20 mouse cellular contexts compared by ENCODE assay signal in the genomic region with DNA sequence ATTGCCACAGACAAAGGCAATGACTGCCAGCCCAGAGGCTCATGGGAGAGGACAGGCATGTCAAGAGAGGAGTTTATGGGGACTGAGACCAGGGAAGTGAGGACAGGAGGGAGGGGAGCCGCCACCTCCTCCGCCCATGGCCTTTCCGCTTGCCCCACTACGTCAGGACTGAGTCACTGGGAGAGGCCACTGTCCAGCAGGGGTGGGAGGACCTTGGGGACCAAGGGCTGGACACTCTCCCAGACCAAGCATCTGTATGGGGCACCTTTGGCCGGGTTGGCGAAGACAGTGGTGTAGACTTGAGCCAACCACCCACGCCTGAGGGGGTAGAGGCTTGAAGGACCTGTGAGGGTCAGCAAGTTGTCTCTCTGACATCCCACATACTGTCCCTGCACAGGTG. TPM values are rescaled to one million over a fixed set of nuclear protein-coding genes. Genes with fewer than 3 reads are reported as not detected.
A peak's percentile ranks its signal among the peaks of the same experiment; 100 is the strongest.
DNase-seq lines count a peak whose midpoint lies in the region; ATAC-seq lines count a peak whose summit lies in the region.
"Had no signal": no experiment of that assay in that cellular context is flagged by ENCODE, and none has a peak within 500 bp of the region (broad histone marks: within the 10 kb centered on the region; RNA-seq: fewer than 3 reads in every experiment).

No protein-coding gene starts in this region.

- no peak overlapping the region for H3K27ac ChIP-seq in kidney, embryonic 14.5 days (ENCODE audit: low read depth, low read length)
- 0 out of 2 replicates have a peak overlapping the region, but pooled peaks have one; percentile 42 for H3K27ac ChIP-seq in limb, embryonic 10.5 days
- H3K27ac ChIP-seq: embryonic facial prominence, embryonic 12.5 days; lung, embryonic 15.5 days; stomach, embryonic 15.5 days had no signal

- no peak overlapping the region for H3K4me3 ChIP-seq in kidney, embryonic 14.5 days (ENCODE audit: low read length)
- H3K4me3 ChIP-seq in limb, embryonic 10.5 days, result no peak overlapping the region
- H3K4me3 ChIP-seq: embryonic facial prominence, embryonic 12.5 days; lung, embryonic 15.5 days; stomach, embryonic 15.5 days had no signal

- H3K9ac ChIP-seq in kidney, embryonic 14.5 days (ENCODE audit: low read depth, low read length), result no peak overlapping the region
- H3K9ac ChIP-seq: embryonic facial prominence, embryonic 12.5 days; lung, embryonic 15.5 days; stomach, embryonic 15.5 days had no signal

- H3K36me3 ChIP-seq in kidney, embryonic 14.5 days (ENCODE audit: control insufficient read depth, insufficient read depth, low read length), result no peaks in the 10 kb centered on the region
- H3K36me3 ChIP-seq in limb, embryonic 10.5 days, result no peaks in the 10 kb centered on the region
- H3K36me3 ChIP-seq: embryonic facial prominence, embryonic 12.5 days; lung, embryonic 15.5 days; stomach, embryonic 15.5 days had no signal

- peak; percentile 25 for DNase-seq in kidney, postnatal 10 days
- DNase-seq in adrenal gland, adult 18-20 months (ENCODE audit: low spot score in 2 of 2), result peak; percentile 50 to 57
- peak; percentile 27 for DNase-seq in gastrocnemius, postnatal 14 days
- DNase-seq in limb, embryonic 10.5 days (ENCODE audit: low spot score), result no peak
- DNase-seq in layer of hippocampus, adult 8-10 months (ENCODE audit: low spot score in 2 of 2), result no peak
- DNase-seq in layer of hippocampus, postnatal 10 days (ENCODE audit: low spot score in 2 of 2), result no peak
- no peak for DNase-seq in right cerebral cortex, postnatal 14 days
- DNase-seq: cerebellum, postnatal 36 days; thymus, postnatal 25 days had no signal

- peaks cover 36% of the 10 kb centered on the region for H3K4me1 ChIP-seq in kidney, embryonic 14.5 days (ENCODE audit: control insufficient read depth, insufficient read depth, low read length)
- H3K4me1 ChIP-seq in limb, embryonic 10.5 days, result peaks cover 60% of the 10 kb centered on the region

- no peaks in the 10 kb centered on the region for H3K9me3 ChIP-seq in kidney, embryonic 14.5 days (ENCODE audit: control insufficient read depth, low read length)
- H3K9me3 ChIP-seq in limb, embryonic 10.5 days (replicated peaks), result no peaks in the 10 kb centered on the region
- H3K9me3 ChIP-seq: embryonic facial prominence, embryonic 12.5 days; lung, embryonic 15.5 days; stomach, embryonic 15.5 days had no signal

- 83% methylated on average over 7 of the region's 7 CpGs for WGBS in kidney, embryonic 14.5 days
- 84% methylated on average over 7 of the region's 7 CpGs for WGBS in limb, embryonic 10.5 days

- intact Hi-C loops in gastrocnemius, postnatal 14 days (cut with DNase I; ENCODE audit: low total_unique reads), result no loop called here

- ATAC-seq in kidney, embryonic 14.5 days (ENCODE audit: low FRiP score, low TSS enrichment), result no peak
- ATAC-seq: intestine, postnatal 0 days had no signal

- no peak overlapping the region for H3K4me2 ChIP-seq in kidney, embryonic 14.5 days (replicated peaks; ENCODE audit: low read depth, low read length)
- H3K4me2 ChIP-seq: embryonic facial prominence, embryonic 12.5 days; lung, embryonic 15.5 days; stomach, embryonic 15.5 days had no signal

- H3K27me3 ChIP-seq in kidney, embryonic 14.5 days (ENCODE audit: control insufficient read depth, insufficient read depth, low read length), result no peaks in the 10 kb centered on the region
- H3K27me3 ChIP-seq in limb, embryonic 10.5 days (ENCODE audit: low read depth, poor library complexity, severe bottlenecking), result peaks cover 81% of the 10 kb centered on the region
- H3K27me3 ChIP-seq: embryonic facial prominence, embryonic 12.5 days; stomach, embryonic 15.5 days had no signal

RNA-seq across cellular contexts. Expression of a gene that starts 40.8 kb away (rescaled TPM):
- polyA plus RNA-seq in kidney, embryonic 14.5 days (2014; fragmentation: Nextera tagmentation; extraction: Ambion mirVana), result not detected in 2 replicates
- not detected for total RNA-seq in adrenal gland, adult 18-20 months (2021)
- not detected for total RNA-seq in gastrocnemius, postnatal 14 days (2021)
- 0.85 and 1.9 TPM in 2 replicates for polyA plus RNA-seq in limb, embryonic 10.5 days (2016; fragmentation: Nextera tagmentation; extraction: Ambion mirVana)
- under 1 TPM in 1 of 4 experiments, not detected in 3; 0.33 TPM for total RNA-seq in layer of hippocampus, adult 8-10 months (2022)
- under 1 TPM in 1 of 2 experiments, not detected in 1; 0.23 TPM for total RNA-seq in layer of hippocampus, postnatal 10 days (2021)
- total RNA-seq: left cerebral cortex, postnatal 10 days; liver, adult 2 months; megakaryocyte-erythroid progenitor cell, adult 5-6 weeks had no signal
- polyA plus RNA-seq: hindbrain, embryonic 11.5 days; intestine, postnatal 0 days; large intestine, adult 2 months; small intestine, adult 2 months had no signal

Comparison
In these comparisons a context has a peak if more than half of its experiments do, and no peak if none do; other contexts are left out.
1. DNase-seq: peak in kidney, postnatal 10 days (single experiment), adrenal gland, adult 18-20 months (2 of 2) and gastrocnemius, postnatal 14 days (single experiment); none in limb, embryonic 10.5 days (single experiment), layer of hippocampus, adult 8-10 months (0 of 2), layer of hippocampus, postnatal 10 days (0 of 2) and right cerebral cortex, postnatal 14 days (single experiment).